Mouse (Mus musculus) heart, embryonic 16.5 days (tissue): ENCODE data around the gene Sox12. TPM values are rescaled to one million over a fixed set of nuclear protein-coding genes. Genes with fewer than 3 reads are reported as not detected.
"Not testable (repeated sequence)": the region's sequence is repeated elsewhere in the genome, so short reads cannot be mapped to it uniquely, and the experiment has no call there.

ENCODE experiments used
- ATAC-seq: fragments of 200-750 bp; cut with Nextera tagmentation; replicated peaks from 2 replicates; pipeline ENCODE4 v1.8.0; 2017; ENCODE audit warnings: moderate number of reproducible peaks; ENCODE audit not compliant: insufficient read depth, low FRiP score; ENCODE audit errors: extremely low read depth
- H3K27ac ChIP-seq: fragments of 300-500 bp; sonication (generic); 2 replicates; pipeline ENCODE4 v1.5.1; 2014; ENCODE audit warnings: mild to moderate bottlenecking, low read length, control low read depth, moderate library complexity
- H3K27me3 ChIP-seq: fragments of 300-500 bp; sonication (generic); 2 replicates; pipeline ENCODE4 v1.6.1; 2014; ENCODE audit warnings: low read length, mixed read lengths; ENCODE audit not compliant: control insufficient read depth, insufficient read depth
- H3K36me3 ChIP-seq: fragments of 300-500 bp; sonication (generic); 2 replicates; pipeline ENCODE4 v1.6.1; 2014; ENCODE audit not compliant: control insufficient read depth, insufficient read depth
- H3K4me1 ChIP-seq: fragments of 300-500 bp; sonication (generic); 2 replicates; pipeline ENCODE4 v1.6.1; 2014; ENCODE audit warnings: low read length, mixed read lengths; ENCODE audit not compliant: control insufficient read depth, insufficient read depth
- H3K4me2 ChIP-seq: fragments of 300-500 bp; sonication (generic); 2 replicates; pipeline ENCODE4 v1.6.1; 2014; ENCODE audit warnings: low read depth, mild to moderate bottlenecking, control low read depth, low read length
- H3K4me3 ChIP-seq: fragments of 300-500 bp; sonication (generic); 2 replicates; pipeline ENCODE4 v1.5.1; 2014; ENCODE audit warnings: mild to moderate bottlenecking, control low read depth, low read length
- H3K9ac ChIP-seq: fragments of 300-500 bp; sonication (generic); 2 replicates; pipeline ENCODE4 v1.6.1; 2014; ENCODE audit warnings: low read length, control low read depth
- H3K9me3 ChIP-seq: fragments of 300-500 bp; sonication (generic); replicated peaks from 2 replicates; pipeline ENCODE4 v1.6.1; 2016; ENCODE audit warnings: low read length; ENCODE audit not compliant: control insufficient read depth
- WGBS: fragments of 180-500 bp; shearing (Covaris S2); extraction: QIAGEN DNeasy Blood & Tissue Kit; methylation state at CpG from one replicate; pipeline ENCODE4 v1.1.7; 2014; 5-methylcytosine and 5-hydroxymethylcytosine counted together
- polyA plus RNA-seq: library from polyadenylated mRNA; unstranded; fragments of >200 nt; fragmentation: Nextera tagmentation; extraction: Ambion mirVana; gene quantifications from 2 replicates; pipeline ENCODE4 v1.2.1, GENCODE M21; 2015

Sox12 gene
- polyA plus RNA-seq, 1 experiment from 2014 or later = 5.4 TPM

- 71% methylated on average over 7 of the region's 7 CpGs for WGBS
- H3K4me3 ChIP-seq = no peak overlapping the region
- no peak for ATAC-seq
Measured at GRCm38 (mm10) chr2:152372104-152372503, 25.8 kb downstream of the Sox12 start.

DNA sequence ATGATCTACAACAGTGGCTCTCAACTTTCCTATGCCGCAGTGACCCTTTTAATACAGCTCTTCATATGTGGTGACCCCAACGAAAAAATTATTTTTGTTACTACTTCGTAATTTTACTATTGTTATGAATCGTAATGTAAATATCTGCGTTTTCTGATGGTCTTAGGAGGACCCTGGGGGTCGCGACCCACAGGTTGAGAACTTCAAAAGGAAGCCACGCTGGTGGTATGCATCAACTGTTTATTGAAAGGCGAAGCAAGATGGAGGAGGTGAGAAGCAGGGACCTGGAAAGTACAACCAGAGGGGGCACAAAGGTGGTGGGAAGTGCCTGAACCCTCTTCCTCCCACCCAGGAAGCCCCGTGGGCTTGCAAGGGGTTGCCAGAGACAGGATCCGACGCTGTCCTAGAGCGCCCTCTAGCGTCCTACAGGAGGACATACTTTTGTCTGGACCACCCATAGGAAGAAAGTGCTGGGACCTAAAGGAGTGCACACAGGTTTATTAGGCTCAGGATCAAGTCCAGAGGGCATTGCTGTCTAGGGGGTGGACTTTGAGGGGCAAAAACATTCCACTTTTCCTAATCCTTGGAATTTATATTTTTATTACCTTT, 29.2 kb downstream of the Sox12 start:
- H3K27ac ChIP-seq = no peak overlapping the region
- H3K27me3 ChIP-seq = no peaks in the 10 kb centered on the region
- H3K9me3 ChIP-seq = no peaks in the 10 kb centered on the region
- peaks cover 4% of the 10 kb centered on the region for H3K4me1 ChIP-seq
- H3K4me2 ChIP-seq = peak overlapping the region; percentile 24; the same call in 1 of the 2 replicates
- ATAC-seq = peak; percentile 29; the same call in 1 of the 2 replicates
- no peaks in the 10 kb centered on the region for H3K36me3 ChIP-seq
- no peak overlapping the region for H3K9ac ChIP-seq
- H3K4me3 ChIP-seq = no peak overlapping the region
- WGBS = 27% methylated on average over 14 of the region's 14 CpGs

More at GRCm38 (mm10) chr2:152372104-152372503, 25.8 kb downstream of the Sox12 start:
- no peak overlapping the region for H3K27ac ChIP-seq
- peaks cover 13% of the 10 kb centered on the region for H3K27me3 ChIP-seq
- no peaks in the 10 kb centered on the region for H3K9me3 ChIP-seq
- H3K4me1 ChIP-seq = peaks cover 6% of the 10 kb centered on the region
- no peak overlapping the region for H3K9ac ChIP-seq
- H3K4me2 ChIP-seq = no peak overlapping the region
- no peaks in the 10 kb centered on the region for H3K36me3 ChIP-seq

GRCm38 (mm10) chr2:152367917-152368316, 29.9 kb downstream of the Sox12 start:
- WGBS = 64% methylated on average over 5 of the region's 5 CpGs
- no peaks in the 10 kb centered on the region for H3K9me3 ChIP-seq
- no peaks in the 10 kb centered on the region for H3K36me3 ChIP-seq
- no peak overlapping the region for H3K4me3 ChIP-seq
- no peak overlapping the region for H3K9ac ChIP-seq
- no peak overlapping the region for H3K4me2 ChIP-seq
- no peak for ATAC-seq
- no peaks in the 10 kb centered on the region for H3K27me3 ChIP-seq
- H3K4me1 ChIP-seq = peaks cover 7% of the 10 kb centered on the region
- no peak overlapping the region for H3K27ac ChIP-seq

- Histone ChIP-seq H3K9ac (peak overlapping the region; percentile 25), H3K36me3 (no peaks in the 10 kb centered on the region), H3K27me3 (no peaks in the 10 kb centered on the region), H3K4me2 (peak overlapping the region; percentile 53), H3K9me3 (no peaks in the 10 kb centered on the region), H3K27ac (peak overlapping the region; percentile 88), H3K4me1 (peaks cover 22% of the 10 kb centered on the region), H3K4me3 (peak overlapping the region; percentile 24; the same call in 1 of the 2 replicates)
- WGBS = 8% methylated on average over 17 of the region's 17 CpGs
- peak; percentile 79 for ATAC-seq
Measured at GRCm38 (mm10) chr2:152363245-152364147, 34.4 kb downstream of the Sox12 start.

DNA sequence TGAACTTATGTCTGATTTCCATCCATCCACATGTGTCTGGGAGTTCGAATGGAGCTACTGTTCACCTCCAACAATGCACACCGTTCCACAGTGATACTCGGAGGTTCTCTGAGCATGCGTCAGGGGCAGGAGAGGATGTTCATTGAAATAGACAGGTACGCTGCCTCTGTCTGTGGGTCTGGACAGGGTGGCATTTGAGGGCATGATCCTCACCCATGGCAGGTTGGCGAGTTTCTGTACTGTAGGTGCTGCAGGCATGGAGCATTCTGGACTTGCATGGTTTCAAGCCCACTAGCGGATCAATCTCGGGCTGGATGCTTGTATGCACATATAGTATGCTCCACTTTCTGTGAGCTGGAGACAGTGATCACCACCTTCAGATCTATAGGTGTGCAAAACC, 36.7 kb downstream of the Sox12 start:
- Histone ChIP-seq H3K9me3 (no peaks in the 10 kb centered on the region), H3K27ac (peak overlapping the region; percentile 74; the same call in 1 of the 2 replicates), H3K4me1 (peaks cover 22% of the 10 kb centered on the region), H3K9ac (no peak overlapping the region), H3K4me3 (no peak overlapping the region), H3K36me3 (no peaks in the 10 kb centered on the region), H3K27me3 (no peaks in the 10 kb centered on the region), H3K4me2 (no peak overlapping the region)
- 85% methylated on average over 8 of the region's 8 CpGs for WGBS
- ATAC-seq = no peak

DNA sequence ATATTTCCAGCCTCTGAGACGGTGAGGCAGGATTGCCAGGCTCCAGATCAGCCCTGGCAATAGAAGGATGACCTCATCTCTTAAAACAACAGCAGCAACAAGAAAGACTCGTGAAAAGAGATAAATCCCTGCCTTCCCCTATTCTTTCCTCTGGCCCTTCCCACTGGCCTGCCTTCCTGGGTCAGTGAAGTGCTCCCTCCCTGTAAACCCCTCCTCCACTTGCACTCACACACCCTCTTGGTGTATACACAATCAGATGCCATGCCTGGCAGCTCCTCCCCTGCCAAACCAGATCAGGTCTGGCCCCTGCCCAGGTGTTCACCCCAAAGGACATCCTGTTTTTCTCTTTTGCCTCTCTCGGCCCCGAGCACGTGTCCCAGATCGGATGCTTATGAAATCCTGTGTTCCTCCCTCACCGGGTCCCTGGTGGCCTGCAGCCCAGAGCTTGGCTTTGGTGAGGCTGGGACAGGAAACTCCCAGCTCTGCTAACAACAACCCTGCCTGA, 37.5 kb downstream of the Sox12 start:
- H3K36me3 ChIP-seq = no peaks in the 10 kb centered on the region
- 33% methylated on average over 7 of the region's 7 CpGs for WGBS
- peak overlapping the region; percentile 21; the same call in 1 of the 2 replicates for H3K4me2 ChIP-seq
- no peaks in the 10 kb centered on the region for H3K9me3 ChIP-seq
- ATAC-seq = peak; percentile 56
- no peaks in the 10 kb centered on the region for H3K27me3 ChIP-seq
- no peak overlapping the region; the same call in none of the 2 replicates for H3K9ac ChIP-seq
- H3K4me1 ChIP-seq = peaks cover 22% of the 10 kb centered on the region
- H3K4me3 ChIP-seq = no peak overlapping the region
- peak overlapping the region; percentile 74 for H3K27ac ChIP-seq

DNA sequence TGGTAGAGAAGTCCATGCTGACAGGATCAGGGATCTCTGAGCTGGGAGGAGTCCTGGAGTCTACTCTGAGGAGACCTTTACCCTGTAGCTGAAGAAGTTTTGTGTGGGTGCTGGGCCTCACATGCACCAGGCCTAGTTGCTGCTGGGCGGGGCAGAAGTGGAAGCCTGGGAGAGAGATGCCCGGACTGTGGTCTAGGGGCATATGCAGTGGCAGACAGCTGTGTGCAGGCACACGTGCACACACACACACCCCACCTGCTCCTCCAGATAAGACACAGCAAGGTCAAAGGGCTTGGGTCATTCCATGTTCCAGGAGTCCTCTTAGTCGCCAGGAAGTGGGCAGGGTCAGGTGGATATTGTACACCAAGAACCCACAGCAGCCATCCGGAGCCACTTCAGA, 38.2 kb downstream of the Sox12 start:
- H3K4me1 ChIP-seq = peaks cover 22% of the 10 kb centered on the region
- peak overlapping the region; percentile 74 for H3K27ac ChIP-seq
- no peak overlapping the region; the same call in 1 of the 2 replicates for H3K9ac ChIP-seq
- H3K4me3 ChIP-seq = no peak overlapping the region
- H3K4me2 ChIP-seq = no peak overlapping the region
- WGBS = 54% methylated on average over 5 of the region's 5 CpGs
- no peaks in the 10 kb centered on the region for H3K36me3 ChIP-seq
- no peak for ATAC-seq
- H3K27me3 ChIP-seq = no peaks in the 10 kb centered on the region
- no peaks in the 10 kb centered on the region for H3K9me3 ChIP-seq

DNA sequence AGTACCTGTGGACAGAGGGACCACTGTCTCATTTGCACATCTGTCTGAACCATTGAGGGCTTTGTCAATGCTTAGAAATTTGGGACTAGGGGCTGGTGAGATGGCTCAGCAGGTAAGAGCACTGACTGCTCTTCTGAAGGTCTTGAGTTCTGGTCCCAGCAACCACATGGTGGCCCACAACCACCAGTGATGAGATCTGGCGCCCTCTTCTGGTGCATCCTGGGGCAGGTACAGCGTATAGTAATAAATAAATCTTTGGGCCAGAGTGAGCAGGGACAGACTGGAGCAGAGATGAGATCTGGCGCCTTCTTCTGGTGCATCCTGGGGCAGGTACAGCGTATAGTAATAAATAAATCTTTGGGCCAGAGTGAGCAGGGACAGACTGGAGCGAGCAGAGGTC, 38.9 kb downstream of the Sox12 start:
- H3K9me3 ChIP-seq, ATAC-seq, H3K36me3 ChIP-seq, H3K9ac ChIP-seq, H3K4me2 ChIP-seq, H3K27ac ChIP-seq, H3K27me3 ChIP-seq, H3K4me3 ChIP-seq: not testable (repeated sequence)
- WGBS = 76% methylated on average over 5 of the region's 5 CpGs
- peaks cover 22% of the 10 kb centered on the region for H3K4me1 ChIP-seq

- H3K27me3 ChIP-seq = no peaks in the 10 kb centered on the region
- H3K4me3 ChIP-seq = no peak overlapping the region
- H3K4me1 ChIP-seq = peaks cover 14% of the 10 kb centered on the region
- no peaks in the 10 kb centered on the region for H3K9me3 ChIP-seq
- no peak overlapping the region for H3K9ac ChIP-seq
- no peak overlapping the region for H3K4me2 ChIP-seq
- H3K27ac ChIP-seq = no peak overlapping the region
- 86% methylated on average over 3 of the region's 3 CpGs for whole genome bisulfite sequencing
- no peaks in the 10 kb centered on the region for H3K36me3 ChIP-seq
- no peak for ATAC-seq
Measured at GRCm38 (mm10) chr2:152357254-152357653, 40.6 kb downstream of the Sox12 start.
